Mouse (Mus musculus): ENCODE measurements around the gene Dcp1a. TPM values are rescaled to one million over a fixed set of nuclear protein-coding genes. Genes with fewer than 3 reads are reported as not detected.

Gene Dcp1a
- total RNA-seq, 2 experiments from 2014 or later = 21.4 to 21.9 TPM

GRCm38 (mm10) chr14:30557730-30558129 lies 78.4 kb downstream of the Dcp1a start:
- intact Hi-C loops (cut with DNase I) = no loop called here
- DNase-seq = no peak

DNA sequence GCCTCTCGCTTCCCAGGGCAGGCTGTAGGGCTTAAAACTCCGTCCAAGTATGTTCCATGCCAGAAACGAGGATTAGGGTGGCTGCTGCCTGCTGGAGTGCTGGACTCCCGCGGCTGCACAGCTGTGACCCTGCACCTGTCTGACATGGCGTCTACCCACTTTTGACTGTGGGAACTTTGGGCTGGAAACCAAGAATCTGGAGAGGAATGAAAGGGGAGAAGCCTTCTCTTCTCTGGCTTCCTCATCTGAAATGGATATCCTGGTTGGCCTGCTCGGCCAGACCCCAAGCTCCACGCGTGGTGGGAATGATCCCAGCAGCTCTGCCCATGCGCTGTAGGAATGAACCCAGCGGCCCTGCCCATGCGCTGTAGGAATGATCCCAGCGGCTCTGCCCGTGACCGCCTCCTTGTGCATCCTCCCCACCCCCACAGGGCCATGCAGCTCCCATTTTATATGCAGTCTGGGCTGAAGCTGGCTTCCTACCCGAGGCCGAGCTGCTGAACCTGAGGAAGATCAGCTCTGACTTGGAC lies 80.1 kb downstream of the Dcp1a start:
- DNase-seq = peak; percentile 72
- intact Hi-C loops (cut with DNase I) = no loop called here

- no peak for DNase-seq
- intact Hi-C loops (cut with DNase I) = no loop called here
These were observed 81.6 kb downstream of the Dcp1a start for GRCm38 (mm10) chr14:30560803-30561389.

DNA sequence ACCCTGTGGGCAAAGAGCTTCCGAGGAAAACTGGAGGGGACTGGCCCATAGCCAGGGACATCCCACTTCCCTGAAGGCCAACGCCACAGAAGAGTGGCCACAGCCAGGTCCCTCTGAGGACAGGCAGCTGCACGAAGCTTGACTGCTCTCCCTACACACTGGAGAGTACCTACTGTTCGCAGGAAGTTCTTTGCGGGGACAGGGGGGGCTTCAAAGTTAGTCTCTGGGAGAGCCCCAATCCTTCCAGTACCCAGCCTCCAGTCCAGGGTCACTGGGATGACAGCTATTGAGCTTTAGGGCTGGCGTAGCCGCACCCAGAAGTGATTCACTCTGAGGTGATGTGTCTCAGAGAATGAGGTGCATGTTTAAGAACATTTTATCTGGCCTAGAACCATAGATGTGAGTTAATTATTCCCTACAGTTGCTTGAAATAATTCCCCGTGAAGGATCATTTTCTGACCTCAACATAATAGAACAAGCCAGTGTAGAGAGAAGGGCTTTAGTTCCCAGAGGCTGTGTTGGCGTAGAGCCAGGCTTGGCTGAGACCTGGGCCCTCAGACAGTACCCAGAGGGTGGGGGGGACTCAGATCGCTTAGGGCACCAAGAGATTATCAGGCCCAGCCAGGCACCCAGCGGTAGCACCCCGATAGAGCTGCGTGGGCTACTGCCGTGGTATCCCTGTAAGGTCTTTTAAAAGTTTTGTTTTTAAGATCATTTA lies 82.3 kb downstream of the Dcp1a start:
- DNase-seq = peak; percentile 81

DNA sequence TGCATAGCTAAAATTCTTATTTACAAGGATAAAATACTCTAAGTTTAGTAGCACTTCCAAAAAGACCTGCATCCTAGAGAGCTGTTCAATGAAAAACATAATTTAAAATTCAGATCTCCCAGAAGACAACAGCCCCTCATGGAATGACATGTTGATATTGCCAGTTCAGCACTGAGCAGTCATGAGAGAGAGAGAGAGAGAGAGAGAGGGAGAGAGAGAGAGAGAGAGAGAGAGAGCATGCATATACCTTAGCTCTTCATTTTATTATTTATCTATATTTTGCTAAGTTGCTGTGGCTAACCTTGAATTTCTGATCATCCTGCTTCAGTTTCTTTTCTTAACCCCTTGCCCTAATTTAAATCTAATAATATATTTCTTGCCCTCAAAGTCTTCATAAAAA lies 83.0 kb downstream of the Dcp1a start:
- intact Hi-C loops (cut with DNase I) = no loop called here
- DNase-seq = no peak

More for the DNA sequence above, 82.3 kb downstream of the Dcp1a start:
- intact Hi-C loops (cut with DNase I) = no loop called here

- intact Hi-C loops (cut with DNase I) = no loop called here
- no peak for DNase-seq
These were observed 85.1 kb downstream of the Dcp1a start for GRCm38 (mm10) chr14:30564451-30564850.

DNA sequence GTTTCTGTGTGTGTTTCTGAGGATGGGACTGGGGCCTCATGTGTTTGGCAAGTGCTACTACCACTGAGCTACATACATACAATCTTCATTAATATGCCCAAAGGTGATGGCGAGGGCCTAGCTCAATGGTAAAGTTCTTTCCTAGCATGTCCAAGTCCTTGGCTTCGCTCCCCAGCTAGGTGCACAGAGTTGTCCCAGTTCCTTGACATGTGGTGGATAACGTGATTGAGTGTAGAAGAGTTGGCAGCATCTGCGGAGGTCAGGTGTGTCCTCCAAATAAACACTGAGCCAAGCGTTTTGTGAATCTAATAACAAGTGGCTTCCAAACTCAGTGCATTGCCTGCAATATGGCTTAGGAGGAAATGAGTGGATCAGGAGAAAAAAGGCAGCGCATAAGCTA lies 87.0 kb downstream of the Dcp1a start:
- intact Hi-C loops (cut with DNase I) = no loop called here
- DNase-seq = no peak

- intact Hi-C loops (cut with DNase I) = no loop called here
- no peak for DNase-seq
These were observed 88.7 kb downstream of the Dcp1a start for GRCm38 (mm10) chr14:30568016-30568415.

GRCm38 (mm10) chr14:30570303-30570702 lies 91.0 kb downstream of the Dcp1a start:
- no peak for DNase-seq
- intact Hi-C loops (cut with DNase I) = no loop called here

DNA sequence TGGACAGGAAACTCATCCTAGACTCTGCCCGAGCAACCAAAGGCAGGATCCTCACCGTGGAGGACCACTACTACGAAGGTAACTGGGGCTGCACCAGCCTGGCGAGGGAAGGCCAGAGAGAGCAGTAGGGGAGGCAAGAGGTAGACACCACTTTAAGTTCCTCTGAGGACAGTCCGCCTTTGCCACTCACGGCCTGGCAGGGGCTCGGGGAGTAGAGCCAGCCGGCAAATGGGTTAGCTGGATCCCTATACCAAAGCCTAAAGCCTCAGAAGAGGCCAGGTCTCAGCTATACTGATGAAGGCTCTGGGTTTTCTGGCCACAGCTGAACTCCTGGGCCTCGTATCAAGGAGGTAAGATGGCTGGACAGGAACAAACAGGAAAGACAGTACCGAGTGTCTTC lies 92.9 kb downstream of the Dcp1a start:
- intact Hi-C loops (cut with DNase I) = no loop called here

GRCm38 (mm10) chr14:30573235-30573634 lies 93.9 kb downstream of the Dcp1a start:
- intact Hi-C loops (cut with DNase I) = no loop called here
- no peak for DNase-seq

More for the DNA sequence above, 92.9 kb downstream of the Dcp1a start:
- no peak for DNase-seq

- intact Hi-C loops (cut with DNase I) = no loop called here
- DNase-seq = peak; percentile 73
These were observed 94.7 kb downstream of the Dcp1a start for GRCm38 (mm10) chr14:30573983-30574584.

- intact Hi-C loops (cut with DNase I) = no loop called here
- DNase-seq = no peak
These were observed 96.5 kb downstream of the Dcp1a start for GRCm38 (mm10) chr14:30575791-30576190.

GRCm38 (mm10) chr14:30576260-30576659 lies 96.9 kb downstream of the Dcp1a start:
- DNase-seq = no peak
- intact Hi-C loops (cut with DNase I) = no loop called here

Small RNA genes within 50 kb of the gene (microRNA-seq; reads per million reads assigned to microRNA genes)
- 13.5 reads per million, percentile 31 among the genes with 10 or more reads in this experiment for gene Mir3076

Other genes starting within 250 kb of the Dcp1a start
- gene Cacna1d, start 11.9 kb downstream of the Dcp1a start, total RNA-seq (2021) = 10 to 100 TPM; 59.7 to 60.9 TPM
- 100 to 1,000 TPM; 314 to 322 TPM for gene Tkt, start 68.8 kb downstream of the Dcp1a start, total RNA-seq (2021)
- 10 to 100 TPM; 39.5 to 41.4 TPM for gene Prkcd, start 146.7 kb downstream of the Dcp1a start, total RNA-seq (2021)
- gene Rft1, start 174.8 kb downstream of the Dcp1a start, total RNA-seq (2021) = 10 to 100 TPM in 1 of 2 experiments, 1 to 10 TPM in 1; 8.3 to 11.9 TPM
- 10 to 100 TPM; 28.3 to 32.4 TPM for gene Sfmbt1, start 235.3 kb downstream of the Dcp1a start, total RNA-seq (2021)

Measured in left cerebral cortex, postnatal 4 days (tissue).